Mouse (Mus musculus): ENCODE data around the gene B4galnt2. TPM values are rescaled to one million over a fixed set of nuclear protein-coding genes. Genes with fewer than 3 reads are reported as not detected.

The B4galnt2 gene
- polyA plus RNA-seq, 1 experiment = 0.15 TPM

GRCm38 (mm10) chr11:95830411-95831275, 84.0 kb downstream of the B4galnt2 start:
- Histone ChIP-seq H3K36me3 (replicated peaks; ENCODE audit: low read length) (peaks cover 42% of the 10 kb centered on the region), H3K9me3 (peaks cover 14% of the 10 kb centered on the region), H3K4me3 (replicated peaks) (peak overlapping the region; percentile 56), H3K4me1 (peaks cover 72% of the 10 kb centered on the region), H3K27me3 (replicated peaks) (peaks cover 78% of the 10 kb centered on the region)
- no peak for TF ChIP-seq FLI1 (IDR thresholded peaks at IDR 0.05; ENCODE audit: low read length)
- no peak for TF ChIP-seq GATA1 (IDR thresholded peaks at IDR 0.05; ENCODE audit: borderline replicate concordance, low read length)

GRCm38 (mm10) chr11:95829526-95830050, 85.1 kb downstream of the B4galnt2 start:
- Histone ChIP-seq H3K4me3 (replicated peaks) (no peak overlapping the region), H3K27me3 (replicated peaks) (peaks cover 87% of the 10 kb centered on the region), H3K36me3 (replicated peaks; ENCODE audit: low read length) (peaks cover 42% of the 10 kb centered on the region), H3K9me3 (peaks cover 14% of the 10 kb centered on the region), H3K4me1 (peaks cover 69% of the 10 kb centered on the region)
- TF ChIP-seq FLI1 (IDR thresholded peaks at IDR 0.05; ENCODE audit: low read length) (no peak), GATA1 (IDR thresholded peaks at IDR 0.05; ENCODE audit: borderline replicate concordance, low read length) (no peak)

- H3K4me3 ChIP-seq (replicated peaks) = no peak overlapping the region
- peaks cover 14% of the 10 kb centered on the region for H3K9me3 ChIP-seq
- H3K4me1 ChIP-seq = peaks cover 69% of the 10 kb centered on the region
- H3K27me3 ChIP-seq (replicated peaks) = peaks cover 87% of the 10 kb centered on the region
- TF ChIP-seq FLI1 (IDR thresholded peaks at IDR 0.05; ENCODE audit: low read length) (no peak), GATA1 (IDR thresholded peaks at IDR 0.05; ENCODE audit: borderline replicate concordance, low read length) (no peak)
- peaks cover 39% of the 10 kb centered on the region for H3K36me3 ChIP-seq (replicated peaks; ENCODE audit: low read length)
Measured at GRCm38 (mm10) chr11:95828181-95828964, 86.3 kb downstream of the B4galnt2 start.

- Histone ChIP-seq H3K27me3 (replicated peaks) (peaks cover 86% of the 10 kb centered on the region), H3K9me3 (peaks cover 14% of the 10 kb centered on the region), H3K4me1 (peaks cover 65% of the 10 kb centered on the region), H3K36me3 (replicated peaks; ENCODE audit: low read length) (peaks cover 31% of the 10 kb centered on the region), H3K4me3 (replicated peaks) (peak overlapping the region; percentile 83)
- TF ChIP-seq FLI1 (IDR thresholded peaks at IDR 0.05; ENCODE audit: low read length) = no peak
- TF ChIP-seq GATA1 (IDR thresholded peaks at IDR 0.05; ENCODE audit: borderline replicate concordance, low read length) = no peak
Measured at GRCm38 (mm10) chr11:95827464-95828085, 87.1 kb downstream of the B4galnt2 start.

GRCm38 (mm10) chr11:95827168-95827447, 87.6 kb downstream of the B4galnt2 start:
- peaks cover 65% of the 10 kb centered on the region for H3K4me1 ChIP-seq
- TF ChIP-seq FLI1 (IDR thresholded peaks at IDR 0.05; ENCODE audit: low read length) (no peak), GATA1 (IDR thresholded peaks at IDR 0.05; ENCODE audit: borderline replicate concordance, low read length) (no peak)
- H3K36me3 ChIP-seq (replicated peaks; ENCODE audit: low read length) = peaks cover 26% of the 10 kb centered on the region
- H3K9me3 ChIP-seq = peaks cover 14% of the 10 kb centered on the region
- peaks cover 86% of the 10 kb centered on the region for H3K27me3 ChIP-seq (replicated peaks)
- peak overlapping the region; percentile 83 for H3K4me3 ChIP-seq (replicated peaks)

- TF ChIP-seq GATA1 (IDR thresholded peaks at IDR 0.05; ENCODE audit: borderline replicate concordance, low read length) = no peak
- TF ChIP-seq FLI1 (IDR thresholded peaks at IDR 0.05; ENCODE audit: low read length) = no peak
- Histone ChIP-seq H3K4me3 (replicated peaks) (peak overlapping the region; percentile 83), H3K9me3 (peaks cover 14% of the 10 kb centered on the region), H3K27me3 (replicated peaks) (peaks cover 88% of the 10 kb centered on the region), H3K36me3 (replicated peaks; ENCODE audit: low read length) (peaks cover 24% of the 10 kb centered on the region), H3K4me1 (peaks cover 66% of the 10 kb centered on the region)
Measured at GRCm38 (mm10) chr11:95826317-95827167, 88.1 kb downstream of the B4galnt2 start.

GRCm38 (mm10) chr11:95825625-95826024, 89.1 kb downstream of the B4galnt2 start:
- no peak for TF ChIP-seq GATA1 (IDR thresholded peaks at IDR 0.05; ENCODE audit: borderline replicate concordance, low read length)
- no peak for TF ChIP-seq FLI1 (IDR thresholded peaks at IDR 0.05; ENCODE audit: low read length)
- peak overlapping the region; percentile 95 for H3K4me3 ChIP-seq (replicated peaks)
- peaks cover 6% of the 10 kb centered on the region for H3K9me3 ChIP-seq
- peaks cover 68% of the 10 kb centered on the region for H3K4me1 ChIP-seq
- H3K36me3 ChIP-seq (replicated peaks; ENCODE audit: low read length) = peaks cover 15% of the 10 kb centered on the region
- H3K27me3 ChIP-seq (replicated peaks) = peaks cover 88% of the 10 kb centered on the region

- TF ChIP-seq FLI1 (IDR thresholded peaks at IDR 0.05; ENCODE audit: low read length) (no peak), GATA1 (IDR thresholded peaks at IDR 0.05; ENCODE audit: borderline replicate concordance, low read length) (no peak)
- Histone ChIP-seq H3K36me3 (replicated peaks; ENCODE audit: low read length) (peaks cover 7% of the 10 kb centered on the region), H3K9me3 (no peaks in the 10 kb centered on the region), H3K27me3 (replicated peaks) (peaks cover 82% of the 10 kb centered on the region), H3K4me3 (replicated peaks) (peak overlapping the region; percentile 95), H3K4me1 (peaks cover 64% of the 10 kb centered on the region)
Measured at GRCm38 (mm10) chr11:95824877-95825243, 89.8 kb downstream of the B4galnt2 start.

All from megakaryocyte, embryonic 14.5 days (primary cell).